Mouse (Mus musculus): Measurements from ENCODE around the gene Nup214.

GRCm38 (mm10) chr2:32020229-32020628 is 46.0 kb downstream of the Nup214 start:
- no peak for TF ChIP-seq CTCF (IDR thresholded peaks at IDR 0.05; ENCODE audit: low read depth, low read length)
- no peak for TF ChIP-seq EP300 (IDR thresholded peaks at IDR 0.05; ENCODE audit: insufficient read depth, low read depth, low read length)
- TF ChIP-seq POLR2A (IDR thresholded peaks at IDR 0.05; ENCODE audit: insufficient read depth, low read length) = no peak

Data from ES-Bruce4 (cell line).